ENCODE assay signal across 25 mouse cellular contexts in genomic region chr2:130515791-130516190, GRCm38 (mm10). TPM values are rescaled to one million over a fixed set of nuclear protein-coding genes. Genes with fewer than 3 reads are reported as not detected.
DNase-seq lines count a peak whose midpoint lies in the region; ATAC-seq and TF ChIP-seq lines count a peak whose summit lies in the region.
"Had no signal": no experiment of that assay in that cellular context is flagged by ENCODE, and none has a peak within 500 bp of the region (broad histone marks: within the 10 kb centered on the region; RNA-seq: fewer than 3 reads in every experiment).

No protein-coding gene starts in this region.

- H3K36me3 ChIP-seq in hindbrain, embryonic 15.5 days = peaks cover 29% of the 10 kb centered on the region
- H3K36me3 ChIP-seq in hindbrain, embryonic 16.5 days (ENCODE audit: control insufficient read depth, insufficient read depth, low read length) = peaks cover 10% of the 10 kb centered on the region
- H3K36me3 ChIP-seq in midbrain, embryonic 11.5 days (ENCODE audit: control insufficient read depth, insufficient read depth, low read length) = peaks cover 8% of the 10 kb centered on the region; the same call in 1 of the 2 replicates
- peaks cover 38% of the 10 kb centered on the region for H3K36me3 ChIP-seq in midbrain, embryonic 13.5 days
- peaks cover 30% of the 10 kb centered on the region for H3K36me3 ChIP-seq in midbrain, postnatal 0 days (ENCODE audit: insufficient read depth, low read length)

- ATAC-seq in hindbrain, embryonic 15.5 days (ENCODE audit: low FRiP score, low read depth) = no peak
- no peak for ATAC-seq in hindbrain, embryonic 16.5 days
- no peak for ATAC-seq in midbrain, embryonic 11.5 days (ENCODE audit: low FRiP score)
- ATAC-seq in midbrain, embryonic 13.5 days = no peak
- no peak for ATAC-seq in midbrain, postnatal 0 days (ENCODE audit: low FRiP score)
- ATAC-seq: intestine, embryonic 15.5 days; liver, embryonic 12.5 days; liver, postnatal 0 days had no signal

- H3K27ac ChIP-seq in hindbrain, embryonic 15.5 days (replicated peaks) = peak overlapping the region; percentile 38; the same call in 1 of the 2 replicates
- no peak overlapping the region for H3K27ac ChIP-seq in hindbrain, embryonic 16.5 days (ENCODE audit: low read depth, low read length)
- H3K27ac ChIP-seq in midbrain, embryonic 11.5 days (ENCODE audit: low read depth, low read length) = no peak overlapping the region
- no peak overlapping the region for H3K27ac ChIP-seq in midbrain, embryonic 13.5 days
- no peak overlapping the region for H3K27ac ChIP-seq in midbrain, postnatal 0 days (ENCODE audit: low read depth, low read length)
- H3K27ac ChIP-seq: embryonic facial prominence, embryonic 13.5 days; heart, embryonic 10.5 days; heart, embryonic 15.5 days; hindbrain, embryonic 13.5 days; intestine, embryonic 15.5 days; liver, embryonic 12.5 days had no signal

- no peak for TF ChIP-seq CTCF in brain, embryonic 14.5 days (IDR thresholded peaks at IDR 0.05; ENCODE audit: borderline replicate concordance, extremely low read depth, insufficient read depth, insufficient read length)
- 0 out of 2 replicates have a peak, but pooled peaks have one; percentile 7 for TF ChIP-seq CTCF in midbrain, postnatal 0 days (IDR thresholded peaks at IDR 0.05)

- H3K4me2 ChIP-seq in hindbrain, embryonic 15.5 days = no peak overlapping the region
- H3K4me2 ChIP-seq in hindbrain, embryonic 16.5 days (ENCODE audit: low read length) = no peak overlapping the region
- H3K4me2 ChIP-seq in midbrain, embryonic 11.5 days = no peak overlapping the region
- H3K4me2 ChIP-seq in midbrain, embryonic 13.5 days (replicated peaks) = no peak overlapping the region
- H3K4me2 ChIP-seq in midbrain, postnatal 0 days (ENCODE audit: low read depth, low read length, poor library complexity, severe bottlenecking) = no peak overlapping the region
- H3K4me2 ChIP-seq: embryonic facial prominence, embryonic 13.5 days; heart, embryonic 15.5 days; hindbrain, embryonic 13.5 days; intestine, embryonic 15.5 days; liver, embryonic 12.5 days had no signal

- 42% methylated on average over 5 of the region's 5 CpGs for WGBS in hindbrain, embryonic 15.5 days
- WGBS in hindbrain, embryonic 16.5 days = 34% methylated on average over 5 of the region's 5 CpGs
- 18% methylated on average over 5 of the region's 5 CpGs for WGBS in midbrain, embryonic 11.5 days
- WGBS in midbrain, embryonic 13.5 days = 16% methylated on average over 5 of the region's 5 CpGs
- 22% methylated on average over 5 of the region's 5 CpGs for WGBS in midbrain, postnatal 0 days

- H3K9me3 ChIP-seq in hindbrain, embryonic 15.5 days = no peaks in the 10 kb centered on the region
- no peaks in the 10 kb centered on the region for H3K9me3 ChIP-seq in hindbrain, embryonic 16.5 days (ENCODE audit: control insufficient read depth, low read length)
- no peaks in the 10 kb centered on the region for H3K9me3 ChIP-seq in midbrain, embryonic 11.5 days (ENCODE audit: control insufficient read depth, low read length)
- H3K9me3 ChIP-seq in midbrain, embryonic 13.5 days = no peaks in the 10 kb centered on the region
- no peaks in the 10 kb centered on the region for H3K9me3 ChIP-seq in midbrain, postnatal 0 days (ENCODE audit: low read length)
- H3K9me3 ChIP-seq: embryonic facial prominence, embryonic 13.5 days; heart, embryonic 10.5 days; heart, embryonic 15.5 days; hindbrain, embryonic 13.5 days; intestine, embryonic 15.5 days; liver, embryonic 12.5 days had no signal

- no peak for TF ChIP-seq POLR2A in brain, embryonic 14.5 days (IDR thresholded peaks at IDR 0.05; ENCODE audit: borderline replicate concordance, extremely low read depth, insufficient read depth, insufficient read length, poor library complexity, severe bottlenecking)

- no peaks in the 10 kb centered on the region for H3K27me3 ChIP-seq in hindbrain, embryonic 15.5 days
- no peaks in the 10 kb centered on the region for H3K27me3 ChIP-seq in hindbrain, embryonic 16.5 days (replicated peaks; ENCODE audit: control insufficient read depth, insufficient read depth, low read length)
- H3K27me3 ChIP-seq in midbrain, embryonic 11.5 days (ENCODE audit: control insufficient read depth, insufficient read depth, low read length) = no peaks in the 10 kb centered on the region
- no peaks in the 10 kb centered on the region for H3K27me3 ChIP-seq in midbrain, embryonic 13.5 days
- no peaks in the 10 kb centered on the region for H3K27me3 ChIP-seq in midbrain, postnatal 0 days (ENCODE audit: insufficient read depth, low read length)
- H3K27me3 ChIP-seq: embryonic facial prominence, embryonic 13.5 days; heart, embryonic 15.5 days; hindbrain, embryonic 13.5 days; intestine, embryonic 15.5 days; liver, embryonic 12.5 days had no signal

- peak; percentile 84 for DNase-seq in midbrain, embryonic 11.5 days (ENCODE audit: low spot score, missing footprints)
- peak; percentile 28 for DNase-seq in brain, embryonic 14.5 days (ENCODE audit: low read depth)
- peak; percentile 11 for DNase-seq in midbrain, postnatal 0 days (ENCODE audit: low spot score)
- DNase-seq: adrenal gland, postnatal 25 days; B cell, adult 2 months; cerebellum, adult 2 months; cerebellum, postnatal 25 days; embryo, embryonic 11 days; gastrocnemius, postnatal 25 days; heart, adult 11 months; kidney, adult 2 months; kidney, postnatal 36 days; layer of hippocampus, postnatal 36 days; left cerebral cortex, postnatal 4 days; liver, postnatal 0 days; lung, postnatal 36 days had no signal

- H3K4me1 ChIP-seq in hindbrain, embryonic 15.5 days (replicated peaks) = no peaks in the 10 kb centered on the region; the same call in 1 of the 2 replicates
- H3K4me1 ChIP-seq in hindbrain, embryonic 16.5 days (ENCODE audit: control insufficient read depth, insufficient read depth, low read depth, low read length) = no peaks in the 10 kb centered on the region; the same call in 1 of the 2 replicates
- H3K4me1 ChIP-seq in midbrain, embryonic 11.5 days (ENCODE audit: control insufficient read depth, insufficient read depth, low read length) = peaks cover 6% of the 10 kb centered on the region; the same call in 1 of the 2 replicates
- H3K4me1 ChIP-seq in midbrain, embryonic 13.5 days (replicated peaks) = peaks cover 7% of the 10 kb centered on the region; the same call in 1 of the 2 replicates
- no peaks in the 10 kb centered on the region for H3K4me1 ChIP-seq in midbrain, postnatal 0 days (ENCODE audit: insufficient read depth, low read length)
- H3K4me1 ChIP-seq: embryonic facial prominence, embryonic 13.5 days; heart, embryonic 10.5 days; heart, embryonic 15.5 days; hindbrain, embryonic 13.5 days; intestine, embryonic 15.5 days; liver, embryonic 12.5 days had no signal

- H3K9ac ChIP-seq in hindbrain, embryonic 15.5 days = no peak overlapping the region
- no peak overlapping the region for H3K9ac ChIP-seq in hindbrain, embryonic 16.5 days (ENCODE audit: low read depth, low read length)
- H3K9ac ChIP-seq in midbrain, embryonic 11.5 days (ENCODE audit: low read length) = no peak overlapping the region; the same call in 1 of the 2 replicates
- H3K9ac ChIP-seq in midbrain, embryonic 13.5 days (replicated peaks) = no peak overlapping the region
- H3K9ac ChIP-seq in midbrain, postnatal 0 days (replicated peaks; ENCODE audit: low read length, poor library complexity, severe bottlenecking) = no peak overlapping the region
- H3K9ac ChIP-seq: embryonic facial prominence, embryonic 13.5 days; heart, embryonic 15.5 days; hindbrain, embryonic 13.5 days; intestine, embryonic 15.5 days; liver, embryonic 12.5 days; liver, postnatal 0 days had no signal

- no peak overlapping the region for H3K4me3 ChIP-seq in hindbrain, embryonic 15.5 days
- H3K4me3 ChIP-seq in hindbrain, embryonic 16.5 days (ENCODE audit: low read length) = no peak overlapping the region
- H3K4me3 ChIP-seq in midbrain, embryonic 11.5 days (ENCODE audit: low read depth, low read length) = no peak overlapping the region
- no peak overlapping the region for H3K4me3 ChIP-seq in midbrain, embryonic 13.5 days (replicated peaks)
- no peak overlapping the region for H3K4me3 ChIP-seq in midbrain, postnatal 0 days (ENCODE audit: low read depth, low read length)
- H3K4me3 ChIP-seq: embryonic facial prominence, embryonic 13.5 days; heart, embryonic 10.5 days; heart, embryonic 15.5 days; hindbrain, embryonic 13.5 days; intestine, embryonic 15.5 days; liver, embryonic 12.5 days had no signal

RNA-seq across cellular contexts. Expression of gene Mrps26, which starts 47.8 kb away (rescaled TPM):
- polyA plus RNA-seq in hindbrain, embryonic 15.5 days (2015; fragmentation: Nextera tagmentation; extraction: Ambion mirVana) = 100 and 106 TPM in 2 replicates
- 103 and 113 TPM in 2 replicates for polyA plus RNA-seq in hindbrain, embryonic 16.5 days (2015; fragmentation: Nextera tagmentation; extraction: Ambion mirVana)
- 75.2 and 78.6 TPM in 2 replicates for polyA plus RNA-seq in midbrain, embryonic 11.5 days (2014; fragmentation: Nextera tagmentation; extraction: Ambion mirVana)
- 81.9 and 94.9 TPM in 2 replicates for polyA plus RNA-seq in midbrain, embryonic 13.5 days (2015; fragmentation: Nextera tagmentation; extraction: Ambion mirVana)
- 63.1 and 70.8 TPM in 2 replicates for polyA plus RNA-seq in brain, embryonic 14.5 days (2012; rRNA removed)
- 54.7 and 60.5 TPM in 2 replicates for total RNA-seq in midbrain, postnatal 0 days (2014; rRNA removed)
- 128 and 131 TPM in 2 replicates for polyA plus RNA-seq in midbrain, postnatal 0 days (2015; fragmentation: Nextera tagmentation; extraction: Ambion mirVana)

Comparison
In these comparisons a context has a peak if more than half of its experiments do, and no peak if none do; other contexts are left out.
1. DNase-seq: peak in every context shown above with its lines; median percentile 84 in midbrain, embryonic 11.5 days; 28 in brain, embryonic 14.5 days; 11 in midbrain, postnatal 0 days.